Mouse (Mus musculus) CD4-positive, CD25-positive, alpha-beta regulatory T cell (primary cell): ENCODE data around the gene Smim27. TPM values are rescaled to one million over a fixed set of nuclear protein-coding genes. Genes with fewer than 3 reads are reported as not detected.

Source experiments
- polyA plus RNA-seq: library from polyadenylated mRNA; unstranded; fragments of 100-300 nt; shearing (Covaris generic); gene quantifications from one replicate; pipeline ENCODE4 v1.2.1, GENCODE M21; 2017

The Smim27 gene
- 58.9 TPM for polyA plus RNA-seq

GRCm38 (mm10) chr4:40269430-40270032 lies at the start of gene Smim27, which contains the start of gene Topors:
TSS of gene Smim27 (plus strand) at chr4:40269579.
TSS of gene Topors (minus strand) at chr4:40269850.

GRCm38 (mm10) chr4:40239409-40240271 lies 29.7 kb upstream of the Smim27 start, which contains the start of gene Ddx58:
TSS of gene Ddx58 (minus strand) at chr4:40239828.

GRCm38 (mm10) chr4:40279276-40279900 lies 10.0 kb downstream of the Smim27 start, which contains the start of gene Ndufb6:
TSS of gene Ndufb6 (minus strand) at chr4:40279421.

Other genes starting within 250 kb of the Smim27 start
- 30.7 TPM for gene Aco1, start 126.5 kb upstream of the Smim27 start, polyA plus RNA-seq
- gene Ddx58, start 29.8 kb upstream of the Smim27 start, polyA plus RNA-seq = 88.3 TPM
- 46.6 TPM for gene Topors, start 271 bp downstream of the Smim27 start, polyA plus RNA-seq
- gene Ndufb6, start 9.8 kb downstream of the Smim27 start, polyA plus RNA-seq = 121 TPM
- gene Tmem215, start 202.6 kb downstream of the Smim27 start, polyA plus RNA-seq = 0.04 TPM